Mouse (Mus musculus): ENCODE data around the gene Smr2. TPM values are rescaled to one million over a fixed set of nuclear protein-coding genes. Genes with fewer than 3 reads are reported as not detected.
"Not testable (repeated sequence)": the region's sequence is repeated elsewhere in the genome, so short reads cannot be mapped to it uniquely, and the experiment has no call there.

The Smr2 gene
- not detected in 2 replicates for polyA plus RNA-seq (2012; ENCODE audit: insufficient read depth, low replicate concordance)

DNA sequence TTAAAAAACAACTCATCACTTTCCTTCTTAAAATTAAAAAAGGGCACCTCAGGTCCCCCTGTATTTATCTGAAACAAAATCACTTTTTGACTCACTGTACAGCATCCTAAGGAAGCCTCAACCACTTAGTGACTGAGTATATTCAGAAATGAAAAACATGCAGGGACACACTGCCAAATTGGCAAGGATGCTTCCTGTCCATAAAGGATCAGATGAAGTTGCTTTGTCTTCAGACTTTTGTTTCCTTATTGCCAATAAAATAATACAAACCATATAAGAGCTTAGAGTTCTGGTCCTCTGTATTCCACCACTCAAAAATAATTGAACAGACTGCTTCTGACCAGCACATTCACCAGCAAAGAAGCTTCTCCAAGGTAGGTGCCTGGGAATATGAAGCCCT is at the start of gene Smr2:
Gene Smr2 (plus strand): TSS at position 301 of the 400 bp plus-strand sequence.
- H3K27me3 ChIP-seq (replicated peaks); H3K4me3 ChIP-seq (replicated peaks); H3K9me3 ChIP-seq; H3K4me1 ChIP-seq; H3K36me3 ChIP-seq (replicated peaks; ENCODE audit: low read length): not testable (repeated sequence)

DNA sequence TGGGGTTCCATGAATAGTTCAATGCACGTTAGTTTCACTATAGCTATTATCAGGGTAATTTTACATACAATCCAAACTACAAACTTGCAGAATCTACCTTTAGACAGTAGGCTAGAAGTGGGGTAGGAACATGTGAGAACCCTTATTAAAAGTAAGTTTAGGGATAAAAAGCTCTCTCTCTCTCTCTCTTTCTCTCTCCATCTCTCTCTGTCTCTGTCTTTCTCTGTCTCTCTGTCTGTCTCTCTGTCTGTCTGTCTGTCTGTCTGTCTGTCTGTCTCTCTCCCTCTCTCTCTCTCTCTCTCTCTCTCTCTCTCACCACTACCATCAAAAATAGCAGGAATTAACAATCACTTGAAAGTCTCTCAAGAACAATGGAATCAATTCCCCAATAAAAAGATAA is 25.1 kb downstream of the Smr2 start, which contains the start of gene Gm11116:
Gene Gm11116 (minus strand): TSS at position 101 of the 400 bp plus-strand sequence.
- TF ChIP-seq FLI1 (IDR thresholded peaks at IDR 0.05; ENCODE audit: low read length) (no peak), GATA1 (IDR thresholded peaks at IDR 0.05; ENCODE audit: borderline replicate concordance, low read length) (no peak)
- H3K9me3 ChIP-seq, result peaks cover 10% of the 10 kb centered on the region; the same call in 1 of the 2 replicates
- no peaks in the 10 kb centered on the region for H3K36me3 ChIP-seq (replicated peaks; ENCODE audit: low read length)
- H3K4me1 ChIP-seq, result no peaks in the 10 kb centered on the region
- H3K4me3 ChIP-seq (replicated peaks), result no peak within 1 kb of the TSS
- H3K27me3 ChIP-seq (replicated peaks), result no peaks in the 10 kb centered on the region

DNA sequence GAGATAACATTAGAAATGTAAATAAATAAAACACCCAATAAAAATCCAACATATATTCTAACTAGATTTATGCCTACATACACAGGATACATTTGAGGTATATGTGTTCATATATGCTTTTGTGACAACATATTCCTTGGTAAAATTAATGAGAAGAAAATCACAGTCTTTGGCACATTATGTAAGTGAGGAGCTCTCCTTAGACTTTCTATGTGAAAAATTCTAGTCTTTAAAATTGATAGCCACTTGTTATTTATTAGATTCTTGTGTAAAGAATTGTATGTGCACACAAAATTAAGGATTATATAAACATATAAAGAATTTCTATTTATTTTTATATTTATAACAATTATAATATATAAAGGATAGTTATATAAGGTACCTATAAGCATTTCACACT is 67.6 kb downstream of the Smr2 start, which contains the start of gene Gm11115:
Gene Gm11115 (minus strand): TSS at position 101 of the 400 bp plus-strand sequence.
- 0 out of 2 replicates have a peak, but pooled peaks cover 3% of the 10 kb centered on the region for H3K9me3 ChIP-seq
- H3K36me3 ChIP-seq (replicated peaks; ENCODE audit: low read length), result no peaks in the 10 kb centered on the region
- H3K4me3 ChIP-seq (replicated peaks), result no peak within 1 kb of the TSS
- H3K27me3 ChIP-seq (replicated peaks), result no peaks in the 10 kb centered on the region
- H3K4me1 ChIP-seq, result no peaks in the 10 kb centered on the region
- TF ChIP-seq GATA1 (IDR thresholded peaks at IDR 0.05; ENCODE audit: borderline replicate concordance, low read length) (no peak), FLI1 (IDR thresholded peaks at IDR 0.05; ENCODE audit: low read length) (no peak)

Other genes with a start within 250 kb of the Smr2 start
- not detected in 2 replicates for gene Odam, start 201.5 kb upstream of the Smr2 start, polyA plus RNA-seq (2012; ENCODE audit: insufficient read depth, low replicate concordance)
- gene Csn3, start 161.0 kb upstream of the Smr2 start, polyA plus RNA-seq (2012; ENCODE audit: insufficient read depth, low replicate concordance), result not detected in 2 replicates
- gene 2310003L06Rik, start 117.1 kb upstream of the Smr2 start, polyA plus RNA-seq (2012; ENCODE audit: insufficient read depth, low replicate concordance), result not detected in 2 replicates
- gene Gm28434, start 117.0 kb upstream of the Smr2 start, polyA plus RNA-seq (2012; ENCODE audit: insufficient read depth, low replicate concordance), result not detected in 2 replicates
- not detected in 2 replicates for gene Cabs1, start 107.1 kb upstream of the Smr2 start, polyA plus RNA-seq (2012; ENCODE audit: insufficient read depth, low replicate concordance)
- gene Smr3a, start 84.0 kb upstream of the Smr2 start, polyA plus RNA-seq (2012; ENCODE audit: insufficient read depth, low replicate concordance), result not detected in 2 replicates
- not detected in 2 replicates for gene Gm11116, start 25.0 kb downstream of the Smr2 start, polyA plus RNA-seq (2012; ENCODE audit: insufficient read depth, low replicate concordance)
- gene Gm11115, start 67.5 kb downstream of the Smr2 start, polyA plus RNA-seq (2012; ENCODE audit: insufficient read depth, low replicate concordance), result not detected in 2 replicates
- not detected in 2 replicates for gene Gm7714, start 182.4 kb downstream of the Smr2 start, polyA plus RNA-seq (2012; ENCODE audit: insufficient read depth, low replicate concordance)
- not detected in 2 replicates for gene Prol1, start 230.8 kb downstream of the Smr2 start, polyA plus RNA-seq (2012; ENCODE audit: insufficient read depth, low replicate concordance)